Mouse (Mus musculus) megakaryocyte, embryonic 14.5 days (primary cell): ENCODE measurements around the gene Slc46a2.

ENCODE experiments used
- FLI1 ChIP-seq: IDR thresholded peaks from 2 replicates; pipeline ENCODE4 v1.6.1; 2012; ENCODE audit warnings: low read length, inconsistent platforms, mixed read lengths
- GATA1 ChIP-seq: IDR thresholded peaks from 3 replicates; pipeline ENCODE4 v1.6.1; 2012; ENCODE audit warnings: mixed read lengths, low read length, inconsistent platforms, borderline replicate concordance

DNA sequence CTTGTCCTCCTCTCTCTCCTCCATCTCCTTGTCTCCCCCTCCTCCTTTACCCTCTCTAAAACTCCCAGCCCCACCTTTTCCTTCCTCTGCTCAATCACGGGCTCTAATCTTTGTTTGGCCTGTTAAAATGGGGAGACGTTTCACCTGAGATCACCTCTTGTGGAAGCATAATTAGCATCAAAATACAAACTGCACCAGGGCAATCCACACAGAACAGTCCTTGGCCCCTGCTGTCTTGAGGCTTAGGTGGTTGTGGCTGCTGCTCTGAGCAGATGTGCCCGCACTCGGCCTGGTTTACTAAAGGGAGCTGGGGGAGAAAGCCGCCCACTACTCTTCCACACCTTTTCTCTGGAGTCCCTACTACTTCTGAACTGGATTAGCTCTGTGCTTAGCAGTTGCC, 18.9 kb downstream of the Slc46a2 start:
- TF ChIP-seq GATA1 (no peak), FLI1 (no peak)
